10 mouse cellular contexts compared by ENCODE assay signal in the genomic region with DNA sequence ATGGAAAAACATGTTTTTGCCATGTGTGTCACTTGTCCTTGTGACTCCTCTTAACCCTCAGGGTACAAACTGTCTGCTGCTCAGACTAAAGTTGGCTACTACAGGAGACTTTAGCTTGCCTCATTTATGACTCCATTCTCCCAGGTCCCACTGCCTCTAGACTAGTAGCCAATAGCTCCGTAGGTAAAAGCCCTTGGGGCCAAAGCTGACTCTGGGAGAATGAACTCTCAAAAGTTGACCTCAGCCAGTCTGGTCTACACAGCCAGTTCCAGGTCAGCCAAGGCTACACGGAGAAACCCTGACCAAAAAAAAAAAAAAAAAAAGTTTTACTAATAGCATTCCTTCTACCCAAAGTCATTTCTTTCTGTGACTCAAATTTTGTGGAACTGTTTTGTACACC. TPM values are rescaled to one million over a fixed set of nuclear protein-coding genes. Genes with fewer than 3 reads are reported as not detected.
DNase-seq lines count a peak whose midpoint lies in the region; ATAC-seq and TF ChIP-seq lines count a peak whose summit lies in the region.
"Had no signal": no experiment of that assay in that cellular context is flagged by ENCODE, and none has a peak within 500 bp of the region (broad histone marks: within the 10 kb centered on the region; RNA-seq: fewer than 3 reads in every experiment).

No protein-coding gene starts in this region.

- no peak overlapping the region for H3K4me2 ChIP-seq in forebrain, postnatal 0 days (ENCODE audit: low read depth)
- H3K4me2 ChIP-seq in liver, embryonic 16.5 days (ENCODE audit: low read depth, low read length): peak overlapping the region; percentile 94

- ATAC-seq in forebrain, postnatal 0 days: no peak
- no peak for ATAC-seq in liver, embryonic 16.5 days (ENCODE audit: low read depth)
- ATAC-seq: CD4-positive, CD25-positive, alpha-beta regulatory T cell, adult 4 months had no signal

- no peak for TF ChIP-seq CTCF in forebrain, postnatal 0 days (IDR thresholded peaks at IDR 0.05; ENCODE audit: low read depth)
- TF ChIP-seq CTCF in liver, adult 2 months (IDR thresholded peaks at IDR 0.05; ENCODE audit: low read depth, low read length): no peak
- TF ChIP-seq CTCF in embryonic fibroblast, embryonic 13.5 days (IDR thresholded peaks at IDR 0.05; ENCODE audit: borderline replicate concordance, insufficient read depth, low read length): no peak

- no peaks in the 10 kb centered on the region for H3K9me3 ChIP-seq in forebrain, embryonic 10.5 days
- no peaks in the 10 kb centered on the region for H3K9me3 ChIP-seq in forebrain, postnatal 0 days (ENCODE audit: low read length)
- H3K9me3 ChIP-seq in liver, embryonic 16.5 days (replicated peaks; ENCODE audit: control insufficient read depth, low read length): no peaks in the 10 kb centered on the region

- H3K9ac ChIP-seq in forebrain, postnatal 0 days: no peak overlapping the region
- H3K9ac ChIP-seq in liver, adult 2 months (ENCODE audit: low read depth, low read length): no peak overlapping the region
- peak overlapping the region; percentile 81; the same call in 1 of the 2 replicates for H3K9ac ChIP-seq in liver, embryonic 16.5 days (ENCODE audit: low read depth, low read length)

- no peaks in the 10 kb centered on the region for H3K27me3 ChIP-seq in forebrain, embryonic 10.5 days (ENCODE audit: poor library complexity, severe bottlenecking)
- no peaks in the 10 kb centered on the region for H3K27me3 ChIP-seq in forebrain, postnatal 0 days (ENCODE audit: insufficient read depth, low read length)
- no peaks in the 10 kb centered on the region for H3K27me3 ChIP-seq in liver, adult 2 months (ENCODE audit: control insufficient read depth, insufficient read depth, low read length)
- no peaks in the 10 kb centered on the region for H3K27me3 ChIP-seq in liver, embryonic 16.5 days (ENCODE audit: control insufficient read depth, insufficient read depth, low read depth, low read length)

- H3K4me1 ChIP-seq in forebrain, embryonic 10.5 days: peaks cover 20% of the 10 kb centered on the region
- H3K4me1 ChIP-seq in forebrain, postnatal 0 days (ENCODE audit: insufficient read depth): 0 out of 2 replicates have a peak, but pooled peaks cover 4% of the 10 kb centered on the region
- no peaks in the 10 kb centered on the region for H3K4me1 ChIP-seq in liver, adult 2 months (ENCODE audit: control insufficient read depth, insufficient read depth, low read length)
- H3K4me1 ChIP-seq in embryonic fibroblast, embryonic 13.5 days (ENCODE audit: control insufficient read depth, insufficient read depth, low read length): peaks cover 10% of the 10 kb centered on the region; the same call in 1 of the 2 replicates
- H3K4me1 ChIP-seq in liver, embryonic 16.5 days (ENCODE audit: control insufficient read depth, low read depth, low read length): peaks cover 22% of the 10 kb centered on the region

- no peak for DNase-seq in forebrain, embryonic 10.5 days (ENCODE audit: extremely low spot score, low spot score)
- no peak for DNase-seq in forebrain, postnatal 0 days
- DNase-seq in liver, adult 2 months (ENCODE audit: extremely low read depth, low read depth, low spot score): peak; percentile 78
- DNase-seq in liver: no peak
- no peak for DNase-seq in embryo, embryonic 9.5 days (ENCODE audit: extremely low spot score)
- DNase-seq in right cerebral cortex, adult 18-20 months: no peak
- DNase-seq: right cerebral cortex, postnatal 4 days had no signal

- peak overlapping the region; percentile 87; the same call in 1 of the 2 replicates for H3K4me3 ChIP-seq in forebrain, embryonic 10.5 days
- no peak overlapping the region for H3K4me3 ChIP-seq in forebrain, postnatal 0 days (ENCODE audit: low read depth, low read length)
- no peak overlapping the region for H3K4me3 ChIP-seq in liver, adult 2 months (ENCODE audit: insufficient read depth, low read depth, low read length)
- peak overlapping the region; percentile 75; the same call in 1 of the 2 replicates for H3K4me3 ChIP-seq in embryonic fibroblast, embryonic 13.5 days (ENCODE audit: insufficient read depth, low read length)
- H3K4me3 ChIP-seq in liver, embryonic 16.5 days (ENCODE audit: low read depth, low read length): peak overlapping the region; percentile 90

- H3K27ac ChIP-seq in forebrain, embryonic 10.5 days: no peak overlapping the region
- no peak overlapping the region for H3K27ac ChIP-seq in forebrain, postnatal 0 days (ENCODE audit: low read depth, low read length)
- no peak overlapping the region for H3K27ac ChIP-seq in liver, adult 2 months (replicated peaks; ENCODE audit: insufficient read depth, low read depth, low read length)
- peak overlapping the region; percentile 10; the same call in 1 of the 2 replicates for H3K27ac ChIP-seq in embryonic fibroblast, embryonic 13.5 days (ENCODE audit: insufficient read depth, low read length)
- no peak overlapping the region for H3K27ac ChIP-seq in liver, embryonic 16.5 days (ENCODE audit: low read length)

- WGBS in forebrain, embryonic 10.5 days: 59% methylated on average over 2 of the region's 2 CpGs
- 52% methylated on average over 2 of the region's 2 CpGs for WGBS in forebrain, postnatal 0 days
- WGBS in liver, adult 2 months: 6% methylated on average over 2 of the region's 2 CpGs
- 46% methylated on average over 2 of the region's 2 CpGs for WGBS in liver, embryonic 16.5 days (ENCODE audit: insufficient replicate concordance)

- no peaks in the 10 kb centered on the region for H3K79me2 ChIP-seq in liver, adult 2 months (ENCODE audit: control insufficient read depth, insufficient read depth, low read length)

- H3K36me3 ChIP-seq in forebrain, embryonic 10.5 days (replicated peaks): no peaks in the 10 kb centered on the region
- H3K36me3 ChIP-seq in forebrain, postnatal 0 days (ENCODE audit: insufficient read depth): no peaks in the 10 kb centered on the region
- no peaks in the 10 kb centered on the region for H3K36me3 ChIP-seq in liver, adult 2 months (ENCODE audit: control insufficient read depth, insufficient read depth, low read length)
- H3K36me3 ChIP-seq in liver, embryonic 16.5 days (ENCODE audit: control insufficient read depth, insufficient read depth): no peaks in the 10 kb centered on the region

- no peak for TF ChIP-seq POLR2A in liver, adult 2 months (IDR thresholded peaks at IDR 0.05; ENCODE audit: extremely low read depth, insufficient read depth, low read length)
- TF ChIP-seq POLR2A in embryonic fibroblast, embryonic 13.5 days (IDR thresholded peaks at IDR 0.05; ENCODE audit: low read depth, low read length): no peak

RNA-seq across cellular contexts. Expression of a gene that starts 1.0 kb away (rescaled TPM):
- 0.38 and 0.48 TPM in 2 replicates for polyA plus RNA-seq in forebrain, embryonic 10.5 days (2016; fragmentation: Nextera tagmentation; extraction: Ambion mirVana)
- 0.52 TPM in 1 of 2 replicates, not detected in the other for total RNA-seq in forebrain, postnatal 0 days (2014; rRNA removed)
- polyA plus RNA-seq in forebrain, postnatal 0 days (2015; fragmentation: Nextera tagmentation; extraction: Ambion mirVana): 0.45 TPM in 2 replicates
- total RNA-seq in liver, adult 2 months (2014; rRNA removed): not detected in 2 replicates
- not detected in 2 replicates for polyA plus RNA-seq in liver, adult 2 months (2012; rRNA removed)
- polyA plus RNA-seq in embryonic fibroblast, embryonic 13.5 days (2011; ENCODE audit: insufficient read length, low read depth, missing spikeins): not detected in 2 replicates
- polyA plus RNA-seq in liver, embryonic 16.5 days (2015; fragmentation: Nextera tagmentation; extraction: Ambion mirVana): 0.11 and 0.19 TPM in 2 replicates

RNA-seq across cellular contexts. Expression of a gene that starts 1.3 kb away (rescaled TPM):
- polyA plus RNA-seq in forebrain, embryonic 10.5 days (2016; fragmentation: Nextera tagmentation; extraction: Ambion mirVana): 18.7 and 20.3 TPM in 2 replicates
- total RNA-seq in forebrain, postnatal 0 days (2014; rRNA removed): 2.0 and 3.2 TPM in 2 replicates
- polyA plus RNA-seq in forebrain, postnatal 0 days (2015; fragmentation: Nextera tagmentation; extraction: Ambion mirVana): 2.7 and 2.9 TPM in 2 replicates
- total RNA-seq in liver, adult 2 months (2014; rRNA removed): 0.55 and 0.81 TPM in 2 replicates
- 4.8 and 5.9 TPM in 2 replicates for polyA plus RNA-seq in liver, adult 2 months (2012; rRNA removed)
- 7.7 and 8.2 TPM in 2 replicates for polyA plus RNA-seq in embryonic fibroblast, embryonic 13.5 days (2011; ENCODE audit: insufficient read length, low read depth, missing spikeins)
- polyA plus RNA-seq in liver, embryonic 16.5 days (2015; fragmentation: Nextera tagmentation; extraction: Ambion mirVana): 6.5 and 7.5 TPM in 2 replicates

RNA-seq across cellular contexts. Expression of a gene that starts 12.6 kb away (rescaled TPM):
- 52.8 and 53.1 TPM in 2 replicates for polyA plus RNA-seq in forebrain, embryonic 10.5 days (2016; fragmentation: Nextera tagmentation; extraction: Ambion mirVana)
- total RNA-seq in forebrain, postnatal 0 days (2014; rRNA removed): 105 and 108 TPM in 2 replicates
- polyA plus RNA-seq in forebrain, postnatal 0 days (2015; fragmentation: Nextera tagmentation; extraction: Ambion mirVana): 178 and 186 TPM in 2 replicates
- total RNA-seq in liver, adult 2 months (2014; rRNA removed): 0.18 and 0.54 TPM in 2 replicates
- 0.24 and 0.80 TPM in 2 replicates for polyA plus RNA-seq in liver, adult 2 months (2012; rRNA removed)
- 124 and 149 TPM in 2 replicates for polyA plus RNA-seq in embryonic fibroblast, embryonic 13.5 days (2011; ENCODE audit: insufficient read length, low read depth, missing spikeins)
- polyA plus RNA-seq in liver, embryonic 16.5 days (2015; fragmentation: Nextera tagmentation; extraction: Ambion mirVana): 0.50 and 0.90 TPM in 2 replicates

RNA-seq across cellular contexts. Expression of a gene that starts 29.6 kb away (rescaled TPM):
- 82.3 and 90.2 TPM in 2 replicates for polyA plus RNA-seq in forebrain, embryonic 10.5 days (2016; fragmentation: Nextera tagmentation; extraction: Ambion mirVana)
- 70.5 and 74.1 TPM in 2 replicates for total RNA-seq in forebrain, postnatal 0 days (2014; rRNA removed)
- polyA plus RNA-seq in forebrain, postnatal 0 days (2015; fragmentation: Nextera tagmentation; extraction: Ambion mirVana): 117 and 127 TPM in 2 replicates
- total RNA-seq in liver, adult 2 months (2014; rRNA removed): 15.0 and 16.8 TPM in 2 replicates
- 38.7 and 51.4 TPM in 2 replicates for polyA plus RNA-seq in liver, adult 2 months (2012; rRNA removed)
- polyA plus RNA-seq in embryonic fibroblast, embryonic 13.5 days (2011; ENCODE audit: insufficient read length, low read depth, missing spikeins): 20.7 and 21.3 TPM in 2 replicates
- 15.8 and 18.0 TPM in 2 replicates for polyA plus RNA-seq in liver, embryonic 16.5 days (2015; fragmentation: Nextera tagmentation; extraction: Ambion mirVana)

RNA-seq across cellular contexts. Expression of a gene that starts 35.7 kb away (rescaled TPM):
- polyA plus RNA-seq in forebrain, embryonic 10.5 days (2016; fragmentation: Nextera tagmentation; extraction: Ambion mirVana): 29.8 and 32.8 TPM in 2 replicates
- 5.2 and 6.5 TPM in 2 replicates for total RNA-seq in forebrain, postnatal 0 days (2014; rRNA removed)
- 1.8 and 4.5 TPM in 2 replicates for polyA plus RNA-seq in forebrain, postnatal 0 days (2015; fragmentation: Nextera tagmentation; extraction: Ambion mirVana)
- total RNA-seq in liver, adult 2 months (2014; rRNA removed): 1.7 and 3.5 TPM in 2 replicates
- polyA plus RNA-seq in liver, adult 2 months (2012; rRNA removed): 2.2 and 4.9 TPM in 2 replicates
- polyA plus RNA-seq in embryonic fibroblast, embryonic 13.5 days (2011; ENCODE audit: insufficient read length, low read depth, missing spikeins): 1.5 and 2.6 TPM in 2 replicates
- 17.0 and 22.4 TPM in 2 replicates for polyA plus RNA-seq in liver, embryonic 16.5 days (2015; fragmentation: Nextera tagmentation; extraction: Ambion mirVana)

Comparison
In these comparisons a context has a peak if more than half of its experiments do, and no peak if none do; other contexts are left out.
1. H3K4me3 ChIP-seq: peak in forebrain, embryonic 10.5 days (single experiment), embryonic fibroblast, embryonic 13.5 days (single experiment) and liver, embryonic 16.5 days (single experiment); none in forebrain, postnatal 0 days (single experiment) and liver, adult 2 months (single experiment).
2. RNA of a gene that starts 12.6 kb away (polyA plus RNA-seq): 178 to 186 TPM in forebrain, postnatal 0 days, 124 to 149 TPM in embryonic fibroblast, embryonic 13.5 days and 52.8 to 53.1 TPM in forebrain, embryonic 10.5 days; 0.50 to 0.90 TPM in liver, embryonic 16.5 days and 0.24 to 0.80 TPM in liver, adult 2 months; every median in the first group is over 10 times any median in the second.